Mouse (Mus musculus) cerebellum, adult 8-10 months (tissue): ENCODE data around the gene Zfp704.

Experiments
- DNase-seq: peaks from one replicate; pipeline ENCODE4 v3.0.0; 2022

Zfp704 gene

DNA sequence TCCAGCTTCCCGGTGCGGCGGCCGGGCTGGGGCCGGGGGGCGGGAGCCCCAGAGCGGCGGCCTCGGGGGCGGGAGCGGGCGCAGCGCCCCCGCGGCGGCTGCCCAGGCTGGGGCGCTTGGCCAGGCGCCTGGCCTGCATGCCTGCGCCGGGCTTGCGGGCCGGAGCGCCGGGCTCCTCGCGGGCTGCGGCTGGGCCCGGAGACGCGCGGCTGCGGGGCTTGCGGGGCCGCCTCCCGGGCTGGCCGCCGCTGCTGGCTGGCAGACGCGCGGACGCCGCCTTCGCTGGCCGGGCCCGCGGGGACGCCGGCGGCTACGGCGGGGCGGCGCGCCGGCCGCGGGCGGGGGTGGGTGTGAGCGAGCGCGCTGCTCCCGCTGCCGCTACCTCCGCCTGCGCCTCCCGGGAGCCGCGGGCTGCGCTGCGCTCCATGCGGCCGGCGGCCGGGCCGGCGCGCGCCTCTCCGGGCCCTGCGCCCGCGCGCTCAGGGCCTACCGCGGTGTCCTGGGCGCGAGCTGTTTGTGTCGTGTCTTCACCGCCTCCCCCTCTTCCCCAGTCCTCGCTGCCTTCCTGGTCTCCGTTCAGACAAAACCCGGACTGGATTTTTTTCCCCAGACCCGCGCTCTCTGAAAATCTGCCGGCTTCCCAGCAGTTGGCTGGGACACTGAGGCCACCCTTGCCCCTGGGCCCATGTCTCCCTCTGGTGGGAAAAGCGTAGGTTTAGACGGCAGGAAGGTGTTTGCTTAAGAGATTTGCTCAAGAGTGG is at the start of gene Zfp704:
TSS of gene Zfp704 (minus strand) at position 505 of the 761 bp plus-strand sequence.
- DNase-seq, result peak; percentile 84

- DNase-seq, result no peak
These were observed 23.4 kb upstream of the Zfp704 start for GRCm38 (mm10) chr3:9633036-9634005.

- DNase-seq, result peak; percentile 10
These were observed 20.1 kb upstream of the Zfp704 start for GRCm38 (mm10) chr3:9629951-9630350.

GRCm38 (mm10) chr3:9628041-9628440 is 18.2 kb upstream of the Zfp704 start:
- DNase-seq, result no peak

DNA sequence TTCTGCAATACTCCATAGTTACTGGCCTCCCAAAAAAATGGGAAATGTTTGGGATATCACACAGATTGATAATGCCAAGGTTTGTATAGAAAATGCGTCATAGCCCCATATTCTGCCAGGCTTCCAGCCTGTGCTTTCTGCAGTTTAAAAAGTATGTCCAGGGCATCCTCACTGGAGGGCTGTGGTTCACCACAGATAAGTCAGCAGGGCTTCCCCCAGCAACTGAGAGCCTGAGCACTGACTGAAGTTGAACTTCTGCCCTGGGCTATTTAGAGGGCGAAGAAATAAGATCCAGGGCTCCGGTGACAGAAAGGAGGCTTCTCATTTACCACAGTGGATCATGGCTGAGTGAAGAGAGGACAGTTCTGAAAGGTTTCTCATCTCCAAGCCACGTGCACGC is 16.3 kb upstream of the Zfp704 start:
- no peak for DNase-seq

DNA sequence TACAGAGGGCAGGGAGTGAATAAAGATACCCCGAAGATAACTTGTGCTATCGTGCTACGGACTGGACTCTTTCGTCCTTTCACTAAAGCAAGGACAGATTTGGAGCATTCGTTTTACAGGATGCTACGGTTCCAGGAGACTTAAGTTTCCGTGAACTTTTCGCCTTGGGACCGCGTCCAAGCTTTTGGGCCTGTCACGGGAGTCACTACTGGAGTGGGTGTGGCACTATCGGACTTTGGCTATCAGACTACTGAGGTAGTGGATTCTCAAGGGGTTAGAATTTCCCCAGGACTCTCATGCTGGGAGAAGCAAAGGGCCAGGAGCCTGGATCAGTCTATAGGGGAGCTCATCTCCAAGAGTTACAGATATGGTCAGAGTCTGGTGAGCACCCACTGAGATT is 10.7 kb upstream of the Zfp704 start:
- no peak for DNase-seq

- no peak for DNase-seq
These were observed 9.8 kb upstream of the Zfp704 start for GRCm38 (mm10) chr3:9619562-9620275.

DNA sequence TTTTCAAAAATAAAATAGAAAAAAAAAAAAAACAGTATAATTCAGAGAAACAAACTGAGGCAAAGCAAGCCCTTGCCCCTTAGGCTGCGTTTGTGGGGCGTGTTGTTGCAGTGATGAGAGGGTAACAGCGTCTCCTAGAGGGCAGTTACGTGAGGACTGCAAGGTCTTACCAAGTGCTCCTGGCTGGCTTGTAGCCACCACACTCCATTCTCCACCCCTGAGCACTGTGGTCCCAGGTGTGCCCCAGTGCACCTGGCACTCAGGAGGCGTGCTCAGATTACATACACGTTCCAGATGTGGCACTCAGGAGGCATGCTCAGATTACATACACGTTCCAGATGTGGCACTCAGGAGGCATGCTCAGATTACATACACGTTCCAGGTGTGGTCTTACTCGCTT is 7.2 kb upstream of the Zfp704 start:
- no peak for DNase-seq

GRCm38 (mm10) chr3:9614676-9615075 is 4.8 kb upstream of the Zfp704 start:
- no peak for DNase-seq

DNA sequence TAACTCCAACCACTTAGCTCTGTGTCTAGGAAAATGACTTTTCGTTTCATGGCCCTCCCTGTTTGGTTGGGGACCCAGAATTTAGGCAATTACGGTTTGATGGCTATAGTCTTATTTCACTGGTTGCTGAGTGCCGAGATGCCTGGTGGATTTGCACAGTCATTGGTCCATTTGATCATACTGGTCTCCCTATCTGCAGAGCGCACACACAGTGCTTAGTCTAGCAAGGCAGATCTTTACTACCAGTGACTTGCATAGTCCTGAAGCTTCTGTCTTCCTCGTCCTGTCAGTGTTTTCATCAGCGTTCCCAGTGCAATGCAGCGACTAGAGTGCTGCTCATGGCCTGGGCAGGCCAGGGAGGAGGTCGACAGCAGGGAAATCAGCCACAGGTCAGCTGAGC is 4.1 kb upstream of the Zfp704 start:
- no peak for DNase-seq

DNA sequence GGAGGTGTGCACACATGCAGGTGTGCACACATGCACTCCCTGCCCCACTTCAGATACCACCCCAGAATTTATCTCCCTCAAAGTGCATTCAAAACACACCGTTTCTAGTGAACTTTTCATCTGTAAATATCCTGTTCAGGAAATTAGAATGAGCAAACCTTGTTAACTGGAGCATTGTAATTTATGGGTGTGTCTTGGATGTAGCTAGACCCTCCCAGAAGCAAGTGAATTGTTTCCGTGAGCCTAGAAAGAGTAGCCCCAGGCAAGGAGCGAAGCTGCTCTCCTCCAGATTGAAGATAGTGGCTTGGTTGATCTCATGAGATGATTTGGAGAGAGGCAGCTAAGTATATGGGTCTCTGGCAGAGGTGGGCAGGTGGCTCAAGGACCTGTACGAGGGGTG is 1.3 kb upstream of the Zfp704 start:
- no peak for DNase-seq

DNA sequence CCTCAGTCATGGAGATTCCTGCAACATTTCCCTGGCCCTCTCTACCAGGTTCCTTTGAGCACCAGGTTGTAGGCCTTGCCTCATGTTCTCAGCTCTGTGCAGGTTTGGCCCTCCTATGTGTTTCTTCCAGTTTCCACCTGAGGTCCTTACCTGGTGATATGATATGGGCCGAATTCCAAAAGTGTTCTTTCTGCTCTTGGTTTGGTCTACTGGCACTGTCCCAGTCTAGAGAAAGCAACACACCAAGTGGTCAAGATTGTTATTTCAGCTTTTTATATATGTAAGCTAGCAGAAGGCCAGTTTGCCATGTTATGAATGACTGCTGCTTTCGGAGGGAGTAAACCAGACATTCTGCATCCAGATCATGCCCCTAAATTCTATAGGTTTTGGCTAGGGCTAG is 541 bp upstream of the Zfp704 start:
- no peak for DNase-seq

GRCm38 (mm10) chr3:9608906-9609580 is 842 bp downstream of the Zfp704 start:
- DNase-seq, result peak; percentile 51

DNA sequence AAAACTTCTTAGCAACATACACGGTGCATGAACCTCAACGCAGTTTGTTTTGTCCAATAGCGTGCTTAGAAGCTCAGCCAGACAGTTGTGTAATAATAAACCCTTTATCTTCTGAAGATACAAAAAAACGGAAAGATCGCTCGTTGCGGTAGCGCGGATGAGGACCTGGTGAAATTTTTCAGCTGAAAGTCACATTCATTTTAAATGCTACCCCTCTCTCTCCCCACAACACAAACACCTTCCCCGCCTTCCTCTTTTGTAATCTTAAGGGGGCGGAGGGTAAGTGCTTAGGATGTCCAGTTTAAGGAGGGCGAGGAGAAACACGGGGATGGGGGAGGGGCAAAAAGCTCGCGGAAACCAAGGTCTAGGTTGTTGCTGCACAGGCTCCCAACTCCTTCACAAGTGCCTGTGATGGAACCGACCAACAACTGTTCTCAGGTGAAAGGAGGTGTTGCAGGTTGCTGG is 1.4 kb downstream of the Zfp704 start:
- DNase-seq, result no peak

GRCm38 (mm10) chr3:9607686-9608085 is 2.2 kb downstream of the Zfp704 start:
- DNase-seq, result no peak

DNA sequence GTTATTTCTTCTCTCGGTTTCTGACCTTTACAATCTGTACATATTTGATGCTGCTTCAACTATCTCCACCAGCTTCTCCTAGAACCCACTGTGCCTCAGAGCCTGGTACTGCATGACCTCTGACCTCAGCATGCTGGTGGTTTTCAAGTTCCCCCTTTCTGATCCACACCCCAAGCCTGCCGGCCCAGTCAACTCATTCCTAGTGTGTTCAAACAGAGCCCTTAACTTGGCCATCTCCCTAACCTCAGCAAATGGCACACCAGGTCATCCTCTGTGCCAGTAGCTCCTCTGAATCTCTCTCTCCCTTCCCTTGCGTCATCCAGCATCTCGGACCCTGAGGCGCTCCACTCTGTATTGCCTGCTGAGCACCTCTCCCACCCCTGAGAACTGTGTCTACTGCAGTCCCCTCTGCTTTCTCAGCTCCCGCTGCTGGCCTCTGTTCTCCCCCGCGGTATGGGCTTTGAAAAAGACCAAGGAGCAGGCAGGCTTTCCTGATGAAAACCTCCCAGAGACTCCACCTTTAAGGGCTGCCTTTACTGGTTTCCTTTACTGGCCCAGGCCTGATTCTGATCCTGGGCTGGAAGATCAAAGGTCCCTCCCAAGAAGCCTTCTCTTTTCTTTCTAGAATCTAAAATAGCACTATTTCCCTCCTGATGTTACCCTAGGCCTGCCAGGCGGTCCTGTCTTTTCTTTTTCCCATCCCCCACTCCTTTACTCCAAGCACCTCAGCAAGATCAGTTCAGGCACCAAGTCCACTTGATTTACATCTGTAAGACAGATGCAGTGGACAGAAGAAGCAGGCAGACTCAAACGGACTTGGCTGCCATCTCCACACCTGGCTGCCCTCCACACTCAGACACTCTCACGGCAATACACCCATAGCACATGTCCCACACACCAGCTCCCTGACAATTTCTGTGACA is 3.8 kb downstream of the Zfp704 start:
- no peak for DNase-seq

- DNase-seq, result no peak
These were observed 4.9 kb downstream of the Zfp704 start for GRCm38 (mm10) chr3:9604941-9605340.

GRCm38 (mm10) chr3:9603866-9604265 is 6.0 kb downstream of the Zfp704 start:
- DNase-seq, result no peak

- no peak for DNase-seq
These were observed 9.3 kb downstream of the Zfp704 start for GRCm38 (mm10) chr3:9600577-9600976.

DNA sequence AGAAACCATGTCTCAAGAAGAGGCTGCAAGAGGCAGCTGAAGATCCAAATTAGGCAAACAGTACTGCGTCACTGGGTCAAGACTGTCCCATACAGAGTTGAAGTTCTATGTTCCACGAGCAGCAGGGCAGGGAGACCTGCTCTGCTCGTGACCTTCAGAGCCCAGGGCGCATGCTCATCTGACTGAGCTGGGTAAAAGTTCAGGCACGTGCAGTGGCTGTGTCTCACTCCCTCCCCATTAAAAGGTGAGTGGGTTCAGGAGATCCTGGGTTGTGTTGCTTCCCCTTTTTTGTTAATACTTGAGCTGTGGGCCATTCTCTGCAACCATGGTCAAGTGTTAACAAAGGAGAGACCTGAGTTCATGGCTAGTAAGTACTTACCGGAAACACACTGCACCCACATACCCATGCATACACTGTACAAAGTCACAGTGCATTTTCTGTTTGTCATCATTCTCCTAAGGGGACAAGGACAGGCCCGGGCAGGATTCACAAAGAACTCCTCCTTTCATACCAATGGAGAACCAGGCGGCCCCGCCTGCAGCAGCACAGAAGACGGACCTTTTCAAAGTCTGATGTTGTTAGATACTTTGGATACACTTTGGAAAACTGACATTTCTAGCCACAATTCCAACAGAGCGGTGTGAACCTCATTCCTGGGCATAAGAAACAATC is 10.0 kb downstream of the Zfp704 start:
- no peak for DNase-seq

GRCm38 (mm10) chr3:9598061-9598460 is 11.8 kb downstream of the Zfp704 start:
- DNase-seq, result no peak
